ENCODE assay signal across 11 mouse cellular contexts in genomic region chr10:68442713-68443112, GRCm38 (mm10).
DNase-seq lines count a peak whose midpoint lies in the region; ATAC-seq and TF ChIP-seq lines count a peak whose summit lies in the region.
"Had no signal": no experiment of that assay in that cellular context is flagged by ENCODE, and none has a peak within 500 bp of the region (broad histone marks: within the 10 kb centered on the region; RNA-seq: fewer than 3 reads in every experiment).

No protein-coding gene starts in this region.

- H3K9ac ChIP-seq in heart, embryonic 12.5 days: no peak overlapping the region

- no peak for ATAC-seq in heart, embryonic 12.5 days (ENCODE audit: insufficient number of reproducible peaks, low FRiP score)

- no peak for TF ChIP-seq CTCF in embryonic fibroblast, embryonic 13.5 days (IDR thresholded peaks at IDR 0.05; ENCODE audit: borderline replicate concordance, insufficient read depth, low read length)

- no peak for TF ChIP-seq POLR2A in embryonic fibroblast, embryonic 13.5 days (IDR thresholded peaks at IDR 0.05; ENCODE audit: low read depth, low read length)

- H3K4me1 ChIP-seq in heart, embryonic 12.5 days (replicated peaks): peaks cover 24% of the 10 kb centered on the region
- H3K4me1 ChIP-seq in embryonic fibroblast, embryonic 13.5 days (ENCODE audit: control insufficient read depth, insufficient read depth, low read length): peaks cover 17% of the 10 kb centered on the region

- peak overlapping the region; percentile 21; the same call in 1 of the 2 replicates for H3K27ac ChIP-seq in heart, embryonic 12.5 days (ENCODE audit: poor library complexity, severe bottlenecking)
- H3K27ac ChIP-seq in embryonic fibroblast, embryonic 13.5 days (ENCODE audit: insufficient read depth, low read length): peak overlapping the region; percentile 60

- no peak overlapping the region for H3K4me3 ChIP-seq in heart, embryonic 12.5 days
- no peak overlapping the region for H3K4me3 ChIP-seq in embryonic fibroblast, embryonic 13.5 days (ENCODE audit: insufficient read depth, low read length)

- WGBS in heart, embryonic 12.5 days: 19% methylated on average over 3 of the region's 3 CpGs

- H3K36me3 ChIP-seq in heart, embryonic 12.5 days: no peaks in the 10 kb centered on the region
- no peaks in the 10 kb centered on the region for H3K36me3 ChIP-seq in splenic B cell, adult 2 months (ENCODE audit: control insufficient read depth, insufficient read depth, low read length, poor library complexity, severe bottlenecking)

- no peaks in the 10 kb centered on the region for H3K27me3 ChIP-seq in heart, embryonic 12.5 days (replicated peaks)
- no peaks in the 10 kb centered on the region for H3K27me3 ChIP-seq in splenic B cell, adult 2 months (ENCODE audit: control insufficient read depth, insufficient read depth, low read length, poor library complexity, severe bottlenecking)

- H3K4me2 ChIP-seq in heart, embryonic 12.5 days: peak overlapping the region; percentile 19; the same call in 1 of the 2 replicates

- H3K9me3 ChIP-seq in heart, embryonic 12.5 days (replicated peaks): no peaks in the 10 kb centered on the region

- DNase-seq in heart, adult 9 months (ENCODE audit: low spot score in 2 of 2): no peak
- peak; percentile 8 for DNase-seq in lung, postnatal 10 days
- DNase-seq in lung, adult 18-20 months: no peak
- DNase-seq in splenic B cell, adult 2 months (ENCODE audit: low read depth, low spot score): peak; percentile 54
- no peak for DNase-seq in layer of hippocampus, postnatal 10 days (ENCODE audit: low spot score in 2 of 2)
- no peak for DNase-seq in right cerebral cortex, postnatal 25 days
- DNase-seq: adrenal gland, adult 8-10 months; cerebellum, postnatal 36 days; kidney, adult 8-10 months had no signal

Comparison
In these comparisons a context has a peak if more than half of its experiments do, and no peak if none do; other contexts are left out.
1. DNase-seq: peak in lung, postnatal 10 days (single experiment) and splenic B cell, adult 2 months (single experiment); none in heart, adult 9 months (0 of 2), lung, adult 18-20 months (0 of 2), layer of hippocampus, postnatal 10 days (0 of 2) and right cerebral cortex, postnatal 25 days (single experiment).